Mouse (Mus musculus) spleen, postnatal 10 days (tissue): ENCODE measurements around the gene Becn1.

Experiments used
- DNase-seq, 2 experiments: peaks; one replicate each; pipeline ENCODE4 v3.0.0; 2021 to 2022; ENCODE audit warnings: low spot score in 2 of 2

Becn1 gene

DNA sequence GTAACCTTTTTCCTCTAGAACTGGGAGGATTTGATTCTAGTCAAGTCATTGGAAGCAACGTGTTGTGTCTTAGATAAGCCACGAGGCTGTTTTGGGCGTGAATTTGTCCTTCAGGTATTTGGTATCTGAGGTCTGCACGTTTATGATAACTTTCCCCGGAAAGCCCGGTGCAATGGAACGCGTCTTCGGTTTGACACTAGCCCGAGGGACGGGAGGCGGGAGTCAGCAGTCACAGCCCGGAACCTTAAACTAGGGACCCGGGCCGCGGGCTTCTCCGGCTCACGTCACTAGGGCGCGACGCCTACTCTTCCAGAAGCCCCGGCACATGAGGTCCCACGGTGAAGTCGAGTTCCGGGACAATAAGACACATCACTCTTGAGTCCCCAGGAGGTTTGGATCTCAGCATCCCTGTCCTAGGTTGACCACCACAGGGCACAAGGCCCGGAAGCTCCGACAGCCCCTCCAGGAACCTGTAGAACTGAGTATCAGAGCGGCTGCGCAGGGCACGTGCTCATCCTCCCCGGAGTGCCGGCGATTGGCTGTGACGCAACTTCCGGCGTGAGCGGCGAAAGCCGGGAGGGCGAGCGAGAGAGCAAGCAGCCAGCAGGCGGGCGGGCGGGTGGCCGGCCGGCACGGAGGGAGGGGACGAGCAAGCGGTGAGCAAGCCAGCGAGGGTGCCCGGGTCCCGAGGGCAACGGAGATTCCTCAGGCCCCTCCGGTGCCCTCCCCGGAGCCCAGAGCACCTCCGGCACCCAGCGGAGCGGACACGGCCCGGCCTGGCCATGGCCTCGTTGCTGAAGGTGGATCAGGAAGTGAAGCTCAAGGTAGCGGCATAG is 13.8 kb upstream of the Becn1 start, which contains the start of gene Psme3:
TSS of gene Psme3 (plus strand) at position 549 of the 836 bp plus-strand sequence.
- peak; percentile 93 to 95 for DNase-seq

DNA sequence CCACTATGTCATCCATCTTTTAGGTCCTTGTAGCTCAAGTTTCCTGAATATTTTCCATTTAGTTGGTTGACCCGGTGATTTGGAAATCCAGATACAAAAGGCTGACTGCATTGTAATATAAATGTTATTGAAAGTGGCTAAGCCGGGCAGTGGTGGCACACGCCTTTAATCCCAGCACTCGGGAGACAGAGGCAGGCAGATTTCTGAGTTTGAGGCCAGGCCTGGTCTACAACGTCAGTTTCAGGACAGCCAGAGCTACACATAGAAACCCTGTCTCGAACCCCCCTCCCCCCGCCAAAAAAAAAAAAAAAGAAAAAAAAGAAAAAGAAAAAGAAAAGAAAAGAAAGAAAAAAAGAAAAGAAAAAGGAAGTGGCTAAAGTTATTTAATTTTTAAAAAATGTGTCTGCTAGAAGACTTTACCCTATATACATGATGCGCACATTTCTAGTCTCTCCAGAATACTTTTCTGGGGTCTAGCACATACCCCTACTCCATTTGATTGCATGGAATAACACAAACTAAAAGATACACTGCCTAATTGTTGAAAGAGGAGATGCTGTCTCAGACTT is 13.1 kb upstream of the Becn1 start:
- DNase-seq, result no peak

- DNase-seq, result no peak
Measured at GRCm38 (mm10) chr11:101314567-101314966, 12.5 kb upstream of the Becn1 start.

DNA sequence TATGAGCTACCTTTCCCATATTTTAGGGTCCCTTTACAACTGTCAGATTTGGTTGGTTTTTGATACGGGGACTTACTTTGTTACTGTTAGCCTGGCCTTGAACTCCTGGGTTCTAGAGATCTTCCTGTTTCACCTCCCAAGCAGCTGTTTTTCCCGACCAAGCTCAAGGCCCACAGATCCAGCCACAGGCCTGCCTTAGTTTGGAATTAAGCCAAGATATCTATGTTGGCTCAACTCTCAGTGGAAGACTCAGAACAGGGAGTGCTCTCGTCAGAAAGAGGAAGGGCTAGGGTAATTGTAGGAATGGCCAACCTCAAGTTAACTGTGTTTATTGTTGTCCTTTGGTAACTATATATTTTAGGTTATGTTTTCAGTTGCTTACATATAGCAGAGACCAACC is 10.1 kb upstream of the Becn1 start:
- no peak for DNase-seq

DNA sequence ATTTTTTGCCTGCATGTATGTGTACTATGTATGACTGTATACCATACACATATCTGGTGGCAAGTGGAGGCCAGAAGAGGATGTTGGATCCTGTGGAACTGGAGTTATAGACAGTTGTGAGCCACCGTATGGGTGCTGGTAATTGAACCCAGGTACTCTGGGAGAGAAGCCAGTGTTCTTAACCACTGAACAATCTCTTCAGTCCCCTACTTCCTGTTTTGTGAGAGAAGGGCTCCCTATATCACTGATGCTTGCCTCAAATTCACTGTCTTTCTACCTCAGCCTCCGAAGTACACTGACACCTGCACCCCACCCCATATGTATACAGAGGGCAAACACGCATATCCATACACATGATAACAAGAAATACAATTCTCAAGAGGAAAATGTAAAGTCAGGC is 9.0 kb upstream of the Becn1 start:
- DNase-seq, result no peak

GRCm38 (mm10) chr11:101307744-101308143 is 5.7 kb upstream of the Becn1 start:
- DNase-seq, result no peak

DNA sequence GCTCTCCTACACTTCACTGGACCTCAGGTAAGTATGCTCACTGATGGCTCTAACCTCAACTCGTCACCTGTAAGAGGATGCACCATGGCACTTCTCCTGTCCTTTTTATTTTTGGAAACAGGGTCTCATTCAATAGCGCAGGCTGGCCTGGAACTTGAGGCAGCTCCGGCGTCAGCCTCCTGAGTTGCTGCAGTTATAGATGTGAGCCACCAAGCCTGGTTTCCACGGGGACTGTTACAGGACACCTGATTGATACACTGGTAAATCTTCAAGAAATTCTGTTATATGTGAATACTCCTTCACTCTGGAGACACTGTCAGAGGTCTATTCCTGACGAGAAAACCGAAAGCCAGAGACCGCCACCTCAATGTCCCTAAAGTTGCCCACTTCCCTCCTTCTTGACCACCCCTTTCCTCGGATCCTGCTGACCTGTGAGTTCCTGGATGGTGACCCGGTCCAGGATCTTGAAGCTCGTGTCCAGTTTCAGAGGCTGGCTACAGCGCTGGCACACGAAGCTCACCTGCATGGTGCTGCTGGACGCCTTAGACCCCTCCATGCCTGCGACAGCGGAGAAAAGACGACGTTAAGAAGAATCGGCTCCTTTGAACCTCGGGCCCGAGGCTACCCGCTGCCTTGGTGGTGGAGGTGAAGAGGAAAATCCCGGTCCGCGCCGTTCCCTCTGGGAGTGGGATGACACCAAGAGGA is 635 bp downstream of the Becn1 start:
- peak in 1 of 2 experiments; percentile 30 for DNase-seq

- peak in 1 of 2 experiments; percentile 71 for DNase-seq
Measured at GRCm38 (mm10) chr11:101300881-101301280, 1.2 kb downstream of the Becn1 start.

- DNase-seq, result no peak
Measured at GRCm38 (mm10) chr11:101295191-101295590, 6.9 kb downstream of the Becn1 start.

DNA sequence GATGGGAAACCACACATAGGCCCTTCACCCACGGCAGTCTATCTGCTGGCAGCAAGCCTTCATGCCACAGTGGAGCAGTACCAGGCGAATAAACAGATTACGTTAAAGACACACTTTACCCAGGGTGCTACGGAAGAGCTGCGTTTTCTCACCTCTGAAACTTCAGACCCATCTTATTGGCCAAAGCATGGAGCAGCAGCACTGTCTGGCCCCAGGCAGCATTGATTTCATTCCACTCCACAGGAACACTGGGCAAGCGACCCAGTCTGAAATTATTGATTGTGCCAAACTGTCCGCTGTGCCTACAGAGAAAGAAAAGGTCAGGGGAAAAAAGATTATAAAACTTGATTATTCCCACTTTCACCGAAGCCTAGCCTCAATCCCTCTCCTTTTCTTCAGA is 10.9 kb downstream of the Becn1 start:
- no peak for DNase-seq

- no peak for DNase-seq
Measured at GRCm38 (mm10) chr11:101287306-101287705, 14.8 kb downstream of the Becn1 start.

DNA sequence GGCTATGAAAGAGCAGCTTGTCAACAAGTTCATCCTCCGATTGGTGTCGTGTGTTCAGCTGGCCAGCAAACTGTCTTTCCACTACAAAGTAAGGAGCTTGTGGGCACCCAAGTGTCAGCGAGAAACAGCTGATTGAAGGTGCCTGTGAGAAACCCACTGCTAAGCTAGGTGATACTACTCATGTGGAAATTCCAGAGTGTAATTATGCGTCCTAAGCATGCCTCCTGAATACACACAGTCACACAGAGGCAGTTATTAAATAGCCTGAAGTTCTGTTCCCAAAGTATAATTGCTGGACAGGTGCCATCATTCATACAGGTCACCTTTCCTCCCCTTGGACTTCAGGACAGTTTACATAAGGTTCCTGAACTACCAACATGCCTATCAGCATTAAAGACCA is 18.3 kb downstream of the Becn1 start:
- no peak for DNase-seq

DNA sequence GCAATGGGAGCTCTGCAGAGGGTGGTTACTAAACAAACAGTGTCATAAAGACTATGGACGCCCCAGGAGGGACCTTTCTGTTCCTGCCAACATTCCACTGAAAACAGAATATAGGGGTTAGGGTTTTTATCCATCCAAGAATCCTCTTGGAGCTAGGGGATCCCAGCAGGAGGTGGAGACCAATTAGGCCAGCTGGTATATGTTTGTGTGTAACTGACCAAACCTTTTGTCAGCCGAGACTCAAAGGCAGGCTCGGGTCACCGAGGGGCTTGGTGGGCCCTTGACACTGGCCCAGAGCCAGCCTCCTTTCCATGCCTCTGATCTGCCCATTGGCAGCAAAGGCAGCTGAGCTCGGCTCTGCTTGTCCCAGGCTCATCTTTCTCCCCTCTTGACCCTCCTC is 19.2 kb downstream of the Becn1 start:
- DNase-seq, result no peak

DNA sequence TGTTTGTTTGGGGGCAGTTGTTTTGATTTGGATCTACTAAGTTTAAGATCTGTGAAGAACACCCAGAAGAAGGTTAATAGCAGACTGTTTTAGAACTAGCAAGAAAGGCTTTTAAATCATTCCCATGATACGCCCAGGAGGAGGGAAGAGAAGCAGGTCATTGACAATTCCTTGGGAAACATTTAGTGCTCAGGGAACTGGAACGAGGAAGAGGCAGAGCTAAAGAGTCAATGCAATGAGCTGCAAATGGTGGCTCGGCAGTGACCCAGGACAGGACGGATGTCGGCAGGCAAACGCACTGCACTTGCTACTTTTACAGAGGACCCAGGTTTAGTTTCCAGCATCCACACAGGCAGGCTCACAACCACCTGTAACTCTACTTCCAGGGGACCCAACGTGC is 21.2 kb downstream of the Becn1 start:
- DNase-seq, result no peak

- peak in 1 of 2 experiments; percentile 28 for DNase-seq
Measured at GRCm38 (mm10) chr11:101279193-101279569, 22.9 kb downstream of the Becn1 start.

DNA sequence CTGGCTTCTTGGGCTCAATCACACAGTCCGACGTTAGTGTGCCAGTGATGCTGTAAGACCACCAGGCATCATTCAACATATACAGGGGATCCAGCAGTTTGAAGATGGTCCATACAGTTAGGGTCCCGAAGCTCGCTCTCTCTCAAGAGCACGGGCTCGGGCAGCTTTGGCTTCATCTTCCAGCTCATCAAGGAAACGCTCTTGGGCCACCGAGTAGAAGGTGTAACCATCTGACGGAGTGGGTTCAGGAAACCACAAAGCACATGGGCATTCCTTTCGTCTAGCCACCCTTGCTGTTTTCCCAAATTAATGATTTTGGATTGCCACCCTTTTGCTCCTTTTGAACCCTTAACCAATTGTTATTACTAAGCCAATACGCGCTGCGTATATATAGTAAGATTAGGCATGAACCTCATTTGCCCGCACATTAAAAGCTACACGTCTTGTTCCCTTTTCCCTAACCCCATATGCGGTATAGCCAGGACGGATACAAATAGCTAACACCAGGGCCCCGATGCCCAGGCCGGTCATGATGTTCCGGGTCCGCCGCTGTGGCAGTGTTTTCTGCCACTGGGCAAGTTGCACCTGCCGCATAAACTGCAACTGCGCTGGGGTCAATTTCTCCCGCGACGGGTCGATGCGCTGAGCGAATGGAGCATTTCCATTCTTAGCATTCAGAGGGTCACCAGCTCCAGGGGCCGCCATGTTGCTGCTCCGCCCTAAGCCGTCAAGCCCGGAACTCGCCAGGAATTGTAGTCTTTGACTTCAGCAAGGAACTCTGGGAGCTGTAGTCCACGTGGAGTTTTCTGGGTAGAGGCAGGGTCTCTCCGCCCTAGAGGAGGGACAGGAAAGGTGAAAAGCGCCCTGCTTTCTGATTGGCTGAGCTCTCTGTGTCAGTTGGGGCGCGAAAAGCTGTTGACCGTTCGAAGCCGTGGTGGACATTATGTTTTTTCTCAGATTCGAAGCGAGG is 23.6 kb downstream of the Becn1 start, which contains the start of the genes Cntd1 and Coa3:
TSS of gene Cntd1 (plus strand) at position 790 of the 970 bp plus-strand sequence.
TSS of gene Coa3 (minus strand) at position 892 of the 970 bp plus-strand sequence.
- peak; percentile 73 to 85 for DNase-seq

GRCm38 (mm10) chr11:101277381-101278222 is 24.5 kb downstream of the Becn1 start:
- DNase-seq, result peak in 1 of 2 experiments; percentile 24

- no peak for DNase-seq
Measured at GRCm38 (mm10) chr11:101276319-101277070, 25.6 kb downstream of the Becn1 start.

GRCm38 (mm10) chr11:101275309-101275708 is 26.8 kb downstream of the Becn1 start:
- DNase-seq, result no peak

DNA sequence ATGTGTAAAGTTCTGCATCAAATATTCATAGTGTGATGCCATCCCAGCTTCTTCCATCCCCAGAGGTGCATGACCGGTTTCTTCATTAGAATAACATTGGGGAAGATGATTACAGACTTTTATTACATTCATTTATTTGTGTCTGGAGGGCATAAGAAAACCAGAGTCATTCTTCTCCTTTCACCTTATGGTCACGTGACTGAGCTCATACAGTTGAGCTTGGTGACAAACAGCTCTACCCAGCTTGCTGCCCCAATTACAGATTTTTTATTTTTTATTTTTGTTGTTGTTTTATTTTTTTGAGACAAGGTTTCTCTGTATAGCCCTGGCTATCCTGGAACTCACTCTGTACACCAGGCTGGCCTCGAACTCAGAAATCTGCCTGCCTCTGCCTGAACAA is 29.6 kb downstream of the Becn1 start:
- no peak for DNase-seq
